Mouse (Mus musculus): Measurements from ENCODE around the gene Ubd. TPM values are rescaled to one million over a fixed set of nuclear protein-coding genes. Genes with fewer than 3 reads are reported as not detected.

The Ubd gene
- total RNA-seq, 4 experiments from 2014 or later: not detected

Other genes starting within 250 kb of the Ubd start
- gene Ppp1r11, start 242.2 kb upstream of the Ubd start, total RNA-seq (2022): 100 to 1,000 TPM; 122 to 142 (median 124) TPM
- 10 to 100 TPM; 26.6 to 35.5 (median 32.2) TPM for gene Znrd1, start 235.3 kb upstream of the Ubd start, total RNA-seq (2022)
- 1 to 10 TPM; 4.1 to 6.8 (median 5.8) TPM for gene Znrd1as, start 235.3 kb upstream of the Ubd start, total RNA-seq (2022)
- under 1 TPM in 1 of 4 experiments, not detected in 3; 0.47 TPM for gene 2410137M14Rik, start 212.7 kb upstream of the Ubd start, total RNA-seq (2022)
- gene H2-M5, start 204.4 kb upstream of the Ubd start, total RNA-seq (2022): 1 to 10 TPM in 2 of 4 experiments, under 1 TPM in 2; 0.49 to 1.6 (median 0.91) TPM
- gene Zfp57, start 192.7 kb upstream of the Ubd start, total RNA-seq (2022): 10 to 100 TPM in 2 of 4 experiments, 1 to 10 TPM in 2; 8.9 to 10.8 (median 9.8) TPM
- gene Mog, start 170.5 kb upstream of the Ubd start, total RNA-seq (2022): 10 to 100 TPM; 35.6 to 57.5 (median 47.8) TPM
- 100 to 1,000 TPM; 595 to 693 (median 673) TPM for gene Gabbr1, start 147.9 kb upstream of the Ubd start, total RNA-seq (2022)
- gene Olfr90, start 105.4 kb upstream of the Ubd start, total RNA-seq (2022): not detected
- not detected for gene Olfr91, start 95.6 kb upstream of the Ubd start, total RNA-seq (2022)
- gene Olfr92, start 73.8 kb upstream of the Ubd start, total RNA-seq (2022): not detected
- not detected for gene Olfr93, start 32.4 kb upstream of the Ubd start, total RNA-seq (2022)
- gene Olfr94, start 7.1 kb downstream of the Ubd start, total RNA-seq (2022): not detected
- gene Olfr95, start 19.2 kb downstream of the Ubd start, total RNA-seq (2022): not detected
- not detected for gene Olfr96, start 26.3 kb downstream of the Ubd start, total RNA-seq (2022)
- gene Olfr97, start 43.4 kb downstream of the Ubd start, total RNA-seq (2022): not detected
- gene Olfr98, start 69.9 kb downstream of the Ubd start, total RNA-seq (2022): not detected
- 1 to 10 TPM; 2.4 to 6.3 (median 4.2) TPM for gene H2-M3, start 76.3 kb downstream of the Ubd start, total RNA-seq (2022)
- gene Olfr99, start 89.6 kb downstream of the Ubd start, total RNA-seq (2022): not detected
- not detected for gene Olfr101, start 110.4 kb downstream of the Ubd start, total RNA-seq (2022)
- gene Olfr102, start 123.2 kb downstream of the Ubd start, total RNA-seq (2022): not detected
- gene Olfr103, start 145.8 kb downstream of the Ubd start, total RNA-seq (2022): not detected
- not detected for gene Olfr104-ps, start 165.7 kb downstream of the Ubd start, total RNA-seq (2022)
- not detected for gene Olfr105-ps, start 185.1 kb downstream of the Ubd start, total RNA-seq (2022)
- gene Olfr106-ps, start 196.5 kb downstream of the Ubd start, total RNA-seq (2022): not detected
- not detected for gene Olfr107, start 205.3 kb downstream of the Ubd start, total RNA-seq (2022)